Mouse (Mus musculus): Measurements from ENCODE around the gene Dnajb12.

Gene Dnajb12

DNA sequence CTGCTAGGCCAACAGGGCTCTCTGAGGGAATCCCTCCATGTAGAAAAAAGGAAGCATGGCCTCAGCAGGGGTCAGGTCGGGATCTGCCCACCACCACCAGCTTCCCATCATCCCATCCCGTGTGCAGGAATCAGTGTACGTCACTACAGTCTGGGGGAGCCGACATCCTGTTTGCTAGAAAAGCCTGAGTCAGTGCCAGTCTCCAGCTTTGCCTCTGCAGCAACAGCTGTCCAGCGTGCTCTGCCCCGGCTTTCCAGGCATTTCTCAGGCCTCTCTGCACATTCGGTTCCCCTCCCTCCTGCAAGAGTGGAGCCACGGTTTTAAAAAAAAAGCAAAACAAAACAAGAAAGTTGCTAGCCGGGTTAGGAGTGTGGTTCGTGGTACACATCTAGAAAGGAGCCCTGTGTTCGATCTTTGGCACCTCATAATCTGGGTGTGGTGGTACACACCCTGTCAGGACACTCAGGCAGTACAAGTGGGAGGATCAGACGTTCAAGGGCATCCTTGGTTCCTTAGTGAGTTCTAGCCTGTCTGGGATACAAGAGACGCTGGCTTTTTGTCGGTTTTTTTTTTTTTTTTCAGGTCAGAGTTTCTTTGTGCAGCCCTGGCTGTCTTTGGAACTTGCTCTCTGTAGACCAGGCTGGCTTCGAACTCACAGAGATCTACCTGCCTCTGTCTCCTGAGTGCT lies 40.3 kb downstream of the Dnajb12 start:
- no peak for DNase-seq (ENCODE audit: low read depth)

DNA sequence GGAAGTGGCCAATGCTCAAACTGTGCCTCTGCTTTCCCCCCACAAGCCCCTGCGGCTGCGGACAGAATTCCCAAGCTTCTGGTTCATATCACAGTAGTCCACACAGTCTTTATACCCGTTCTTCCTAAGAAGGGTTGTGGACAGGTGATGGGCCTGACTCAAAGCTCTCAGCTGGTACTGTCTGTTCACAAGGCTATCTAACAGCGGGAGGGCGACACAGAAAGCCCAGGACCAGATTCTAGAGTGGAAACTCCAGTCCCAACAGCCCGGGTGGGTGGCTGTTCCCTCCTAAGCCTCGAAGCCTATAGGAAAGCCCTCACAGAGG lies 41.1 kb downstream of the Dnajb12 start:
- DNase-seq (ENCODE audit: low read depth) = no peak

DNA sequence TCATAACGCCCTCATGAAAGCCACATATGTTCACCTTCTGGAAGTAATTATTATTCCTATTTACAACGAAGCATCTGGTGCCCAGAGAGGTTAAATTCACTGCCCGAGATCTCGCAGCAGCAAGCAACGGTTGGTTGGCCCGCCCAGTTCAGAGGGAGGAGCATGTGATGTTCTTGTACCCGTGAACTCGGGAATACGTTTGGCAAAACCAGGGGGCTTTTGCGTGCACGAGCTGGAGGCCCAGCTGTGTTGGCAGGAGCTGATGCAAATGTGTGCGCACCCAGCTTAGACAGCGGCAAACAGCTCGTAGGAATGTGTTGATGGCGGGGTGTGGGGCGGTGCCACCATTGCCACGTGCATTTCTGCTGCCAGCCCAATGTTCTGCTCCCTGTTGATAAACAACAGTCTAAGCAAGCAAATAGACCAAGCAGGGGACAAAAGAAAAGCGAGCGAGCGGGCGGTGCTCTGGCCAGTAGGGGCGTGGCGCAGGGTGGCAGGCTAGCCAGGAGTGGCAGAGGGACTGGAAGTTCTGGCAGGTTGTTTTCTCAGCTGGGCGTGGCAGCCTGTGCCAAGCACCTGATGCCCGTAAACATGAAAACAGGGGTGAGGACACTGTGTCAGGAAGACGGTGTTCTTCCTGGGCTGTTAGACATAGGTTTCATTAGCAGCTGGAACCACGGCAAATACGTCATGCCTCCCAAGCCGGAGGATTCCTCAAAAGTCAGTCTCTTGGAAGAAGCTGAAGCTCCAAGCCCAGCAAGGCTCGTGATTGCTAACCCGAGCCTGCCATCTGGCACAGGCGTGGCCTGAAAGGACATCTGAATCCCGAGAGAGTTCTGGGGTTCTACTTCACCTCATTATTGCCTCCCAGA lies 41.7 kb downstream of the Dnajb12 start:
- peak; percentile 57 for DNase-seq (ENCODE audit: low read depth)

DNA sequence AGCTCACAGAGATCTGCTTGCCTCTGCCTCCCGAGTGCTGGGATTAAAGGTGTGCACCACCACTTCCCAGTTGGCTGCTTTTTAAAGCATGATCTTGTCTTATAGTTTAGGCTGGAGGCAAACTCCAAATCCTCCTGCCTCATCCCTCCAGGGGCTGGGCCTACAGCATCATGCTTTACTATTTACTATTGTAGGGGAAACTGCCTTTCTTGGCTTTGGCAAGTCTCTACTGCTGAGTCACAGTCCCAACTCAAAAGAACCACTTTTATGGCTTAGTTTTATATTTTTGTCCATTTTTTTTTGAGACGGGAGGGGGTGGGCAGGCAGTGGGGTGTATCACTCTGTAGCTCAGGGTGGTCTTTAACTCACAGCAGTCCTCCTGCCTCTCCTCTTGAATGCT lies 44.1 kb downstream of the Dnajb12 start:
- DNase-seq (ENCODE audit: low read depth) = no peak

DNA sequence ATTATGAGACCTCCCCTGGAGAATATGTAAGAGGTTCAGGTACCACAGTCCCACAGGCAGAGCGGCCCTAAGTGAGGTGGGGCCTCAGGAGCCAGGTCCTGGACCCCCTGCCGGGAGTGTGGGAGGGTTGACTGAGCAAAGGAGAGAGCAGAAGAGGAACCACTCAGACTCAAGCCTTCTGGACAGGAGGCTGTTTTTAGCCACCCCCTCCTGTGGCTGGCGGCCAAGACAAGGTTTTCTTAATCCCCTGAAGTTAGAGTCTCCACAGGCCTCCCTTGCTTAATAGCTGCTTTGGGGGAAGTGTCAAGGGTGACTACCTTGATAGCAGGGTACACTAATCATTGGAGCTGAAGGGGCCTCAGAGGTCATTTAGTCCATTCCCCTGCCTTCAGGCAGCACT lies 44.9 kb downstream of the Dnajb12 start:
- no peak for DNase-seq (ENCODE audit: low read depth)

DNA sequence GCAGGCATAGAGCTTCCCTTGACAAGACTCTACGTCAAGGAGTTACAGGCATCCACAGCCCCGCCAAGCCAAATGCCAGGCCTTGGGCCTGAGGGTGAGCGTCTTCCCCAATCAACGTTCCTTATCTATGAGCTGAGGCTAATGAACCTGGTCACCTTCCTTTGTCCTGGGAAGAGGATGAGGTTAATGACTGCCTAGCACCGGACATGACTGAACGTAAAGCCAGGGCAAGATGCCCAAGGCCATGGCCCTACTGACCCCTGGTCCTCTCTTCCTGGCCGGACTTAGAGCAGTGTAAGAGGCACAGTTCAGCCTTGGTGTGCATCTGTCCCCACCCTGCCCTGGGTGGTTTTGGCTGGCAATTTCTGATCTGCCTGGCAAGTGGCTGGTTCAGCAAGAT lies 49.8 kb downstream of the Dnajb12 start:
- DNase-seq (ENCODE audit: low read depth) = no peak

DNA sequence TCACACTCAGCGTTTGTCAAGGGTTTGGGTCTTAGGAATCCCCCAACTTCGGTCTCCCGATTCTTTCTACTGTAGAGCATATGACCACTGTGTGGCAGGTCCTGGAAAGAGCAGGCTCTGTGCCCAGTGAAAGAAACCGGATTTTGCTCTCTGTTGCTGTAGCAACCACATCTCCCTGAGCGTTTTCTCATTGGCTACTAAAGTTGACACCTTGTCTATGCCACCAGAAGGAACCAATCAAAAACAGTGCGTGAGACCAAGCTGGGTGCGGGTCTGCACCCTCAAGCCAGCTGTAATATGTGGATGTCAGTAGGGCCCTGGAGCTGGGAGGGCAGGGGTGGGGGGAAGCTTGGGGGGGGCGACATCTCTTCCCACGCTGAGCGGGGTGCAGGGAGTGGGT lies 51.6 kb downstream of the Dnajb12 start:
- no peak for DNase-seq (ENCODE audit: low read depth)

DNA sequence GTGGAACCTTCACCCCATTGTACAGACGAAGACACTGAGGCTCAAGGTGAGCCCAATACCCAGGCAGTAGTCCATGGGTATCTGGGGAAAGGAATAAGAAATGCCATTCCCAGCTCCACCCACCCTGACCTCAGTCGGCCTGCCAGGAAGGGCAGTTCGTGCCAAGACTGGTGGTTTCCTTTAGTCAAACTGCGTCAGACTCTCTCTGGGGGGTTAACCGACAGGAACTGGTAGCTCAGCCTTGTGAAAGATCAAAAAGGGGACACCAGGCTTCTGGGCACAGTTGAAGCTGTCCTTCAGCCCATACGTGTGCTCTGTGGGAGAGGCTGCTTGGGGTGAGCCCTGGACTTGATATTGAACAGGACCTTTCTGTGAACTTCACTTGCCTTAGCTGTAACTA lies 53.2 kb downstream of the Dnajb12 start:
- no peak for DNase-seq (ENCODE audit: low read depth)

DNA sequence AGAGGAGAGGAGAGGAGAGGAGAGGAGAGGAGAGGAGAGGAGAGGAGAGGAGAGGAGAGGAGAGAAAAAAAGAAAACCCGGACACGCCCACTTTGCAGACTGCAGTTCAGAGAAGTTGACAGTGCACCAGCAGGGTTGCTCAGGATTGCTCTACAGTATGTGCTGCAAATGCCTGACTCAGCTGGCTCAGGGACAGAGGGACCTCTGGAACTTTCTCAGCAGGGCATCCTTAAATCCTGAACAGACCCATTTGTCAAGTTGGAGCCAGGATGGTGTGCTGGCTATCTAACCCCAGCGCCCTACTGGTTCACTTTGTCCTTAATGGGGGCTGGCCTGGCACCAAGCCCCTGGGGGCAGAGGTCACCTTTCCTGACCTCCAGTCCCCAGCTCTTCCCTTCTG lies 54.7 kb downstream of the Dnajb12 start:
- DNase-seq (ENCODE audit: low read depth) = no peak

DNA sequence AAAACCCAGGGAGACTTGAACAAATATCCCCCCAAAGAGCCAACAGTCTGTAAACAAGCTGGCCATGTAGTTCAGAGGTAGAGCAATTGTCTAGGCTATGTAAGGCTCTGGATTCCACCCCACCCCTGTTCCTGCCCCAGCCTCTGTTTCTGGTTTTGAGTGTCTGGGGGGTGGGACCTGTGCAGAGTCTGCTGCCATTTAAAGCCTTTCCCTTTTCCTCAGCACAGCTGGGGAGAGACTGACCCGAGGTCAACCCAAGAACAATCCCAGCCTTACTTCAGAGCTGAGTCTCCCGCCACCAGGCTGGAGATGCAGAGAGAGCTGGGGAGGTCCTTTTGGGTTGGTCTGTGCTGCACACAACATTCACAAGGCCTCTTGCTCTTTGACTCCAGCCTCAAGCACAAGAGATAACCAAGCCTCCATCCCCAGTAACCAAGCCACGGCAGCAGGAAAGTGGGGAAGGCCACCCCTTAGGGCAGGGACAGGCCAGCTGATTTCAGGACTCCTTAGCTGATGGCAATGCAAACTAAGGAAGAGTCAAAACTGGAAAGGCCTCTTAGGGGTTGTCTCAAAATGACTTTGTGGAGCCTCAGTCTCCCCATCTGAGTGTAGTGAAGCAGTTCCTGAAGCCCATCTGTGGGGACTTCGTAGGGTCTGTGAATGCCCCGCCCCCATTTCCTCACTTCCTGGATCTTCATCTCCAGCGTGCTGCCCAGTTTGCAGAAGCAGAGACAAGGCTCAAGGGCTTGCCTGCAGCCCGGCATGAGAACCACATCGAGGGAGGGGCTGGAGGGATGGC lies 56.9 kb downstream of the Dnajb12 start:
- no peak for DNase-seq (ENCODE audit: low read depth)

DNA sequence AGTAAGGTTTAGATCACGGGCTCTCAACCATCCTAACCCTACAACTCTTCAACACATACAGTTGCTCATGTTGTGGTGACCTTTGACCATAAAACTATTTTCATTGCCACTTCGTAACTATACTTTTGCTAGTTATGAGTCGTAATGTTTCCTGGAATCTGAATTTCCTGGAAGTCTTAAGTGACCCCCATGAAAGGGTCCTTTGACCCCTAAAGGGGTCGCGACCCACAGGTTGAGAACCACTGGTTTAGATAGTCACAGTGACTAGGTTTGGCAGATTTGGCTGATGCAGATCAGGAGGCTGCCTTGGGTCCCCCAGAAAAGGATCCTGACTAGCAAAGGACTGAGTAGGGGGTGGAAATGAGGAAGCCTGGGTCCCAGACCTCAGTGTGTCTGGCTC lies 59.3 kb downstream of the Dnajb12 start:
- no peak for DNase-seq (ENCODE audit: low read depth)

DNA sequence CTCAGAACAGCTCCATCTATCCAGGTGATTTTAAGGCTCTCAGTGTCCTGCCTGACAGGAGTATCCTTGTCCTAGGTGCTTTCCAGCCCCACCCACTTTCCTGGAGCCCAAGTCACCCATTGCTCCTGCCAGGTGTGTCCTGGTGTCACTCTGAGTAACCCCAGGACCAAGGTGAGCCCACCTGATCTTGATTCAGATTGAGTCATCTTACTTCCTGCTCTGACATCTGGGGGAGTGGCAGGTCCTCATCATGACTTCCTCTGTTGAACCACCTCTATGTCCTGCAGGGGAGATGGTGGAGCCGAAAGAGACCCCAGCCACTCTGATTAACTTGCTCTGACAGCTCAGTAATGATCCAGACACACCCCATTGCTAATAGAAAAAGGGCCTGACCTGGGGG lies 59.7 kb downstream of the Dnajb12 start:
- DNase-seq (ENCODE audit: low read depth) = no peak

DNA sequence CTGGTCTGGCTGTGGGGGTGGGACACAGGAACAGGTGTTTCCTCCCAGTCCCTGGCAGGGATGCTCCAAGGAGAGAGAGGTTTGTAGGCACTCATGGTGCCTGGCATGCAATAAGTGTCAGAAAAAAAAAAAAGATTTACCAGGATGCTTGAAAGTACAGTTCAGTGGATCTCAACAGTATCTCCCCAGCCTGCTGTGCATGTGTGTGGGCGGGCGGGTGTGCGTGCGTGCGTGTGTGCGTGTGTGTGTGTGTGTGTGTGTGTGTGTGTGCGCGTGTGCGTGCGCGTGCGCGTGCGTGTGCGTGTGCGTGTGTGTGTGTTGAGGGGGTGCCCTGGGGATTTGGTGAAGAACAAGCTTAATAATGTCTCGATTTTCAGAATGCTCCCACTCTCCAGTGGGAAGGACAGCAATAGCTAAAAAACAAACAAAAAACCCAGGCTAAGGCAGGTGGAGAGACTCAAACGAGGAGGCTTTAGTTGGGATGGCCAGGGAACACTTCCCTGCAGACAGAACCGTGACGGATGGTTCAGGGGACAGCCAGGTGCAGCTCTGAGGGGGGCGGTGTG lies 63.0 kb downstream of the Dnajb12 start:
- no peak for DNase-seq (ENCODE audit: low read depth)

DNA sequence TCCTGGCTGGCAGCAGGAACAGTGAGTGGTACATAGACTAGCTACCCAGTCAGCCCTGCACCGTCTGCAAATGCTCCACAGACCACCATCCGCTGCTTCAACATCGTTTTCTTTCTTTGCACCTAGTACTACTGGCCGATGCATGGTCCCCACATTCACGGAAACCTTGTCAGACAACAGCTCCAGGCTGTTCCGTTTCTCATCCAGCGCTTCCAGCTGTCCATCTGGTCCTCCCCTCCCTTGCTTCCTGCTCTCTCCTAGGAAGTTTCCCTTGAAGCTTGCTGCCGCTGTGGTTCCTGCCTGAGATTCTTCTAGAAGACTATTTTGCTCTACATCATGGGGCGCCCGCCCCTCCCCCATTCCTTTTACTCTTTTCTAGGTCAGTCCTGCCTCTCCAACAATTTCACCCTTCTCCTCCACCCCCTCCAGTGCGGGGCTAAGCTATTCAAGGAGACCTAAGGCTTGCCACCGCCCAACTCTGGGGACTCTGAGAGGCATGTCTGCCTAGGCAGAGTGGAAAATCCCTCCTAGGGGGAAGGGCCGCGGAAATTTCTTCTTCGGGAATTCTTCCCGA lies 63.6 kb downstream of the Dnajb12 start:
- DNase-seq (ENCODE audit: low read depth) = no peak

DNA sequence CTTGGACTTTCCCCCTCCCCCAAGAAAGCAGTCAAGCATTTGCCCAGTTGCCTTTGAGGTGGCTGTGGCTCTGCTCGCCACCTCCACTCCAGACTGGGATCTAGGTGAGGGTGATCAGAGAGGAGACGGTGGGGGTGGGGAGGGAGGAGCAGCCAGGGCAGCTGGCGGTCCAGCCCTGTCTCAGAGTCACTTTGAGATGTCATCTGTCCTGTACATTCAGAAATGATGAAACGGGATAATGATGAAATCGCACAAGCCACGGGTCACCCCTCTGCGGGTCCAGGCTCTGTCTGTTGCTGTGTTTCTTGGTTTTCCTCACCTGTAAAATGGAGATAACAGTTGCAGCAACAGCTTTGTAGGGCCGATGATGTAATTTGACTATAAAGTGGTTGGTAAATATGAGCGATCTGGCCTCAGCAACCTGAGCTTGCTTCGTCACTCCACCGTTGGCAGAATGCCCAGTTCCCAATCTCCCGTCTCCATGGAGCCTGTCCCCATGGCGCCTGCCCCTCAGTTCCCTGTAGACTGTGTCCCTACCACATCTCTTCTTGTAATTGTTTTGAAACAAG lies 64.1 kb downstream of the Dnajb12 start:
- DNase-seq (ENCODE audit: low read depth) = no peak

DNA sequence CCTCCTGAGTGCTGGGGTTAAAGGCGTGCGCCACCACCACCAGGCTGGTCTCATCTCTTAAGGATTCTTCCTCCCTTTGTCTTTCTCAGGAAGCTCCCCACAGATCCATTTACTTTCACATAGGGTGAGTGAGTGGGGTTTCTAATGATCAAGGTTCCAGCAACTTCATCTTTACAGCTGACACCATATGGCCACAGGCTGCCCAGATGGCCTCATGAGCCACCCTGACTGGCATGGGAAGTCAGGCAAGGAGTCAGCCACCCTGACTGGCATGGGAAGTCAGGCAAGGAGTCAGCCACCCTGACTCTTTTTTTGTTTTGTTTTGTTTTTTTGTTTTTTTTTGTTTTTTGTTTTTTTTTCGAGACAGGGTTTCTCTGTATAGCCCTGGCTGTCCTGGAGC lies 66.1 kb downstream of the Dnajb12 start:
- no peak for DNase-seq (ENCODE audit: low read depth)

DNA sequence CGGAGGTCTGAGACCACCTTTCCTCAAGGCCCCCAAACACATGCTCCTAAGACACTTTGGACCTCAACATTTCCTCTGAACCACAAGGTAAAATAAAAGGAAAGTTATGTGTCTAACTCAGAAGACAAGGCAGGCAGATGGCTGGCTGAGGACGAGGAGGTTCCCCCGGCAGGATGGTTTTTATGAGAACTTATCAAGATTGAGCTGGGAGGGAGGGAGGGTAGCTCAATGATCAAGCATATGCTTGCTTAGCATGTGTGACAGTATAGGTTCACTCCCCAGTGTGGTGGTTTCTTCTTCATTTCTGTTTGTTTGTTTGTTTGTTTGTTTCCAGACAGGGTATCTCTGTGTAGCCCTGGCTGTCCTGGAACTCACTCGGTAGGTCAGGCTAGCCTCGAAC lies 67.0 kb downstream of the Dnajb12 start:
- no peak for DNase-seq (ENCODE audit: low read depth)

DNA sequence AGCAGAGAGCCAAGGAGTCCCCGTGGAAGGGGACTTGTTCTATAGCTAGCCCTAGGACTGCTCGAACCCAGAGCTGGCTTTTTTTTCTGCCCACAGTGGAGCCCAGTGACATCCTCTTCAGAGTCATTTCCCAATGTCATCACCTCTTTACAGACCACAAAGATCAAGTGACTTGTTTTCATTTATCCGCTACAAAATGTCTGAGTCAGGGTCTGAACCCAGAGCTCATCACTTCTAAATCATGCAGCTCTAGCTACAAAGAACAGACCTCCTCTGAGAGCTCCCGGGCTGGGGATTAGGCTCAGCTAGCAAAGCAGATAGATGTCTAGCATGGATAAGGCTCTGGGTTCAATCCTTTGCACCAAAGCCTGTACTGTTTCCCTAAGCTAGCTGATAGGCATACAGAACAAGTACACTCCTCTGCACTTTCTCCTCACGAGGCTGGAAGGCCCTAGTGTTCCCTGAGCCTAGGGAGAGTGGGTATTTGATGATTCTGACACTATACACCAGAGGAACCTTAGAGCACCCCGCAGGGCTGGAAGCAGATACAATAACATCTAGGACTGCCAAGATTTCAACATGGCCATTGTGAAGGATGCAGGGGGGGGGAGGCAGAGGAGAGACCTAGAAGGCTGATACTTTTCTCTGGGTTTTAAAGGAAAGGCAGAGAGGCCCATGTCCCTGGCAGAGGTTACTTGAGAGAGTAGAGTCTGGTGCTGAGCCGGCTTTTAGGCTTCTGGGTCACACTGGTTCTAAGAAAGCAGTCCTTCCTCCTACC lies 68.1 kb downstream of the Dnajb12 start:
- no peak for DNase-seq (ENCODE audit: low read depth)

DNA sequence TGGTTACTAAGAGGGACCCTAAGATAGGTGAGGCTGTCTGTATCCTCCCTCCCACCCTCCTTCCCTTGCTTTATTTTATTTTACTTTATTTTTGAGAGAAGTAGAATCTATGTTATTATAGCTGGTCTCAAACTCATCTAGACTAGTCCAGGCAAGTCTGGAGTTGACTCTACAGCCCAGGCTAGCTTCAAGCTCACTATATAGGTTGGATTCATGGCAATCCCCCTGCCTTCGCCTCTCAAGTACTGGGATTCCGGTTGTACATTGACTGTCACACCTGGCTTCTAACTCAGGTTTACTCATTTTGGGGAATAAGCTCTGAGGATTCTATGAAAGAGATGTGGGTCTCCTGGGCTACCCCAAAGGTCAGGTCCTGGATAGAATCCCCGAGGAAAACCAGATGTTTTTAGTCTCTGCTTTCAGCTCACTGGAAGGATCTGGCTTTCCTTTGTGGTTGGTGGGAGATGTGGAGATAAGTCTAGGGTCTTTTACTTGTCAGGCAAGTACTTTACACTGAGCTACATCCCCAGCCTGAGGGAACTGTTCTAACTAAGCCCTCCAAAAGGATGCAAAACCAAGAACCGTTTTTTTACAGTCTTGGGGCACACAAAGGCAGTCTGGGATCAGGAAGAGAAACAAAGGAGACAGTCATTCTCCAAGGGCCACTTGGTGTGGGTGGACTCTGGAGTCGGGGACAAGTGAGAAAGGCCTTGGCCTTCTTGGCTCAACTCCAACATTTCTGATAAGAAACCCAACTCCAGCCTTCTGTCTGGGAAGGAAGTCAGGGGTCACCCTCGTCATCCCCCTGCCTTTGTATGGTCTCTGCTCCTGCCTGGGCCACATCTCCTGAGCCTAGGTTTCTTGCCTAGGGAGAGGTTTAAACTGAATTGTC lies 69.3 kb downstream of the Dnajb12 start:
- DNase-seq (ENCODE audit: low read depth) = no peak

Data from c-Kit-positive CD71-positive TER-119-negative erythroid progenitor cells, embryonic 14.5 days (primary cell).